Mouse (Mus musculus) naive thymus-derived CD4-positive, alpha-beta T cell, adult 2 months (primary cell): ENCODE measurements around the gene Erg28.

Source experiments
- DNase-seq: peaks from one replicate; pipeline ENCODE4 v3.0.0-alpha.2; 2011; ENCODE audit warnings: low read depth

Erg28 gene

DNA sequence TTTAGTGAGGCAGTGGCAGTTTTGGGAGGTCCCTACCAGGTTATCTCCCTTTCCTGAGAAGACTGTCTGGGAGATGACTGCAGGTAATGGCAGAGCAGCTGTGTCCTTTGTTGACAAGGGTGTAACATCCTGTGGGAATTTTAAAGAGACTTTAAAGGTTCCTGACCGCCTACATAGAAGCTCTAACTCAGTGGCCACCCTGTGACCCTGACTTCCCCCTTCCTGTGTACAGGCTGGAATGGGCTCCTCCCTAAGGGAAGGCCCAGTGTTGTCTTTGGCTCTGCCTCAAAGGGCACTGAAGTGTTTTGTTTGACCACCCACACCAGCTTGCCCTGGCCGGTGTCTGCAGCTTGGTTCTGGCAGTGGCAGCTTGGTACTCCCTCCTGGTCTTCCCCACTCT is 10.8 kb downstream of the Erg28 start:
- DNase-seq, result no peak

- DNase-seq, result no peak
Observed at GRCm38 (mm10) chr12:85811676-85812075, 12.7 kb downstream of the Erg28 start.

DNA sequence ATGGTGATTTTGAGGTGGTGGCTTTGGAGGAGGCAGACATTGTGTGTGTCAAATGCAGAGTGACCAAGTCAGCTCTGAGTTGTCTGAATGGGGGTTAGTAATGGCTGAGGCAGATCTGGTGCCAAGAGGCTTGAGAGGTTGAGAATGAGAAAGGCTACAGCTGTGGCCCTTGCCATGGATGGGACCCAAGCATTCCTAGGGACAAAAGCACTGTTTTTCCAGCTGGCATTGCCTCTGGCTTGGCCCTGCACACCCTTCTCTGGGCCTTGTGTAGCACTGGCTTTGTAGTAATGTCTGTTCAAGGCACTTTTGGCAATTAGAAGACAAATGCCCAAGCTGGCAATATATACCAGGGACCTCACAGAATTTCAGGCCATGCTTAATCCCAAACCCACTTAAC is 13.4 kb downstream of the Erg28 start:
- DNase-seq, result no peak

GRCm38 (mm10) chr12:85809726-85810125 is 14.6 kb downstream of the Erg28 start:
- no peak for DNase-seq

GRCm38 (mm10) chr12:85800031-85800430 is 24.3 kb downstream of the Erg28 start:
- no peak for DNase-seq

DNA sequence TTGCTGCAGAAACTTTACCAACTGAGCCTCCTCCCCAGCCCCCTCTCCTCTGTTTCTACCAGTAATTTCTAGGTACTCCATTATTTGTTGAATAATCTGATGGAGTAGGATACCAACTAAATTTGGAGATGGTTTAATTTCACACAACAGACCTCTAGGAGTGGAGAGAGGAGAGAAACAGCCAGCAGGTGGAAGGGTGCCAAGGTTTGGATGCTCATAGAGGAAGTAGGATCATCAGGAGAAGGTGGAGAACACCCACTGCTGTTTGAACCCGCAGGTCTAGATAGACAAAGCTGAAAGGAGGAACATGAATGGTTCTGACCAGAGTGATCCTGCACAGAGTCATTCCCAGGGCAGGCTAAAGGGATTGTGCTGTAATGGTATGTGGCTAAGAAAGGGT is 28.8 kb downstream of the Erg28 start:
- DNase-seq, result no peak

GRCm38 (mm10) chr12:85794094-85794493 is 30.3 kb downstream of the Erg28 start:
- no peak for DNase-seq

DNA sequence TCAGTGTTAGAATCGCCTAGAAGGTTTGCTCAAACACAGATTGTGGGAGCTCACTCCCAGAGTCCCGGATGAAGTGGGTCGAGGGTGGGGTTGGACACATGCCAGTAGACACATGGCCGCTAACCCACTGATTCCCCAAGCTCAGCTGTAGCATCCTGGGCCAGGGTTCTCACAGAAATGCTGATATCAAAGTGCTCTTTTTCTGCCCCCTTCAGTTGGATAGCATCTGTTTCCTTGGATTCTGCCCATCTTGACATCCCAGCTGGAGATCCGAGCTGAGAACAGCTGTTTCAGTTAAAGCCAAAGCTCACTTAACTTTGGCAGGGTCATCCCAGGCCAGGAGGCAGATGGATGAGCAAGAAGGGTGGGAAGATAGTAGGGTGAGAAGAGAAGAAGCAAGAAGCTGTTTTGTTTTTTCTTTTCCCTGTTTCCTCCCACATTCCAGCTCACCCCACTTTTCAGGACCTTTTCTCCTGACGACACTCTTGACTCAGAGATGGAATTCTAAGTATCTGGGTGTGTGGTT is 31.5 kb downstream of the Erg28 start:
- no peak for DNase-seq

GRCm38 (mm10) chr12:85792158-85792557 is 32.2 kb downstream of the Erg28 start:
- DNase-seq, result no peak

GRCm38 (mm10) chr12:85784916-85785815 is 39.2 kb downstream of the Erg28 start:
- DNase-seq, result no peak

DNA sequence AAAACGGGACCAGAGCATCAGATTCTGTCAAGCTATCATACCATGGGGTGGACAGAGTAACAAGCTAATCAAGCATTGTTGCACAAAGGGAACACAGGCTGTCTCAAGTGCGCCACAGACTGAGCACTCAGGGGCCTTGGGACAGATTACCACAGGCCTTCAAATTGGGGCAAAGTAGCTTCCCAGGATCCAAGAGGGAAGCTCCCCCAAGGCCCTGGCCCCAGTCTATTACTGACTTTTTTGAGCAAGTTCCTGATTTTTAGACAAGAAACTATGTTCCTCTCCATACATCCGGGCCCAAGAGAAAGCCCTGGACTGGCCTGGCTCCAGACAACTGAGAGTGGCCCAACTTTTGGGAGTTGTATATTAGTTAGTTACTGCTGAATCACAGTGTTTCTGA is 42.7 kb downstream of the Erg28 start:
- DNase-seq, result no peak

GRCm38 (mm10) chr12:85779707-85780106 is 44.6 kb downstream of the Erg28 start:
- DNase-seq, result no peak

DNA sequence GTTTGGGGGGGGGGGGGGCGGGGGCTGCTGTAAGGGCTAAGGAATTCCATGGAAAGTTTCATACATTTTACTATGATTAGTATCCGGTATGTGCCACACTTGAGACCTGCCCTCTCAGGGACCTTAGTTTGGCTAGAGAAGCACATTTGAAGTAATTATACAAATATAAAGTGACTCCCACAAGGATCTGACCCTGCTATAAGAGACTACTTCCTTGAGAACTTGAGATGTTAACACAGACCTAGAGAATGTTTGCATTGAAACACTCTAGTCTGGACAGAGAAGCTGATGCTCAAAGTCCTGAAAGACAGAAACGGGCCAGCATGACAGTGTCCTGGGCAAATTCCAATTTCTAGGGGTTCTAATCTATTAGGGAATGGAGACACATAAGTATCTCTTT is 45.4 kb downstream of the Erg28 start:
- no peak for DNase-seq

GRCm38 (mm10) chr12:85771356-85771755 is 53.0 kb downstream of the Erg28 start:
- DNase-seq, result no peak

GRCm38 (mm10) chr12:85767750-85768149 is 56.6 kb downstream of the Erg28 start:
- no peak for DNase-seq

DNA sequence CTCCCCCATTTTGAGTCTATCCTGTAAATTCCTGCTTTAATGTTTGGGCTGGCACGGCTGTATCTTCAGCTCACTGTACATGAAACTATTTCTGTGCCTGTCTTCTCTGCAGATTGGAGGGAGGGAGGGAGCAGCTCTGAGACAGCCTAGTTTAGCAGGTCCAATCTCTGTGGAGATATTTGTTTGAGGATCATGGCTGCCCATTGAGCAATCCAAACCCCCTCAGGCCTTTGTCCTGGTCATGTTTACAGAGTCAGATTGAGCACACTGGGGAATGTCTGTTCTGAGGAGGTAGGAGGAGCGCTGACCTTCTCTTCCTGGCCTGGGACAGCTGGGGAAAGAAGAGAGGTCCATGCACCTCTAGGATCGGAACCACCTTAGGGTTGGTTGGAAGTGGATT is 58.1 kb downstream of the Erg28 start:
- DNase-seq, result no peak
